Comparison of ENCODE assay signal across 21 mouse cellular contexts in the genomic region with DNA sequence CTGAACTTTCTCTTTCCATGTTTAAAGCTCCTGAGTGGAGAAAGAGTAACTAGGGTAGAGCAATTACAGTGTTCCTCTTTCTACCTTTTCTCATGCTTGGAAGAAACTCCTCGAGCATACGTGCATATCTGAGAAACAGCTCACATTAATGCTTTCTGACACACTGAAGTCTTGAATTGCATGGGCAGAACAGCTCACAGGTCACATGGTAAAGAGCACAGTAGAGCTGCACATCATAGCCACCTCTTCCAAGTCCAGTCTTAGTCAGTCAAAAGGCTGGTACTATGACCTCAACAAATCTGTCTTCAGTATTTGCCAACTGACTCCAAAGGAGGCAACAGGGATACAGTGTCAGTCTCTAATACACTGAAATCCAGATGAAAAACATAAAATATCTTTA.
"Had no signal": no experiment of that assay in that cellular context is flagged by ENCODE, and none has a peak within 500 bp of the region (broad histone marks: within the 10 kb centered on the region; RNA-seq: fewer than 3 reads in every experiment).

No protein-coding gene starts in this region.

- H3K27ac ChIP-seq: kidney, postnatal 0 days; layer of hippocampus, adult 2 months; limb, embryonic 10.5 days; limb, embryonic 13.5 days; liver, embryonic 12.5 days; liver, embryonic 15.5 days; lung, embryonic 15.5 days; midbrain, embryonic 12.5 days; midbrain, embryonic 15.5 days; neural tube, embryonic 12.5 days; neural tube, embryonic 15.5 days; stomach, postnatal 0 days had no signal

- H3K9me3 ChIP-seq: limb, embryonic 10.5 days; limb, embryonic 13.5 days; liver, embryonic 12.5 days; liver, embryonic 15.5 days; lung, embryonic 15.5 days; midbrain, embryonic 12.5 days; midbrain, embryonic 15.5 days; neural tube, embryonic 12.5 days; neural tube, embryonic 15.5 days had no signal

- H3K27me3 ChIP-seq: limb, embryonic 13.5 days; liver, embryonic 12.5 days; liver, embryonic 15.5 days; lung, embryonic 15.5 days; midbrain, embryonic 12.5 days; midbrain, embryonic 15.5 days; neural tube, embryonic 12.5 days; neural tube, embryonic 15.5 days had no signal

- H3K36me3 ChIP-seq: lung, embryonic 15.5 days; midbrain, embryonic 15.5 days; neural tube, embryonic 12.5 days had no signal

- H3K9ac ChIP-seq: limb, embryonic 13.5 days; liver, embryonic 12.5 days; liver, embryonic 15.5 days; lung, embryonic 15.5 days; midbrain, embryonic 12.5 days; midbrain, embryonic 15.5 days; neural tube, embryonic 12.5 days; neural tube, embryonic 15.5 days had no signal

- H3K4me2 ChIP-seq: limb, embryonic 13.5 days; liver, embryonic 12.5 days; liver, embryonic 15.5 days; lung, embryonic 15.5 days; midbrain, embryonic 12.5 days; midbrain, embryonic 15.5 days; neural tube, embryonic 12.5 days; neural tube, embryonic 15.5 days had no signal

- H3K4me3 ChIP-seq: layer of hippocampus, adult 2 months; limb, embryonic 10.5 days; limb, embryonic 13.5 days; liver, embryonic 12.5 days; liver, embryonic 15.5 days; lung, embryonic 15.5 days; midbrain, embryonic 12.5 days; midbrain, embryonic 15.5 days; neural tube, embryonic 12.5 days; neural tube, embryonic 15.5 days had no signal

- H3K4me1 ChIP-seq: limb, embryonic 10.5 days; limb, embryonic 13.5 days; liver, embryonic 12.5 days; lung, embryonic 15.5 days; neural tube, embryonic 12.5 days; neural tube, embryonic 15.5 days had no signal

- DNase-seq: kidney, postnatal 25 days; layer of hippocampus, postnatal 36 days; liver; lung, adult 18-20 months; lung, postnatal 10 days; lung, postnatal 36 days; thymus, adult 2 months; thymus, postnatal 14 days; thymus, postnatal 4 days had no signal
